Mouse (Mus musculus) hindbrain, embryonic 11.5 days (tissue): Measurements from ENCODE around the gene Itga8. TPM values are rescaled to one million over a fixed set of nuclear protein-coding genes. Genes with fewer than 3 reads are reported as not detected.

Experiments
- ATAC-seq: fragments of 200-750 bp; cut with Nextera tagmentation; 2 replicates; pipeline ENCODE4 v1.8.0; 2017; ENCODE audit warnings: mild to moderate bottlenecking, moderate TSS enrichment, moderate library complexity; ENCODE audit not compliant: low FRiP score
- DNase-seq: peaks from one replicate; pipeline ENCODE4 v3.0.0-alpha.2; 2015; ENCODE audit warnings: low spot score
- H3K27ac ChIP-seq: fragments of 300-500 bp; sonication (generic); 2 replicates; pipeline ENCODE4 v1.5.1; 2014; ENCODE audit warnings: mild to moderate bottlenecking, low read depth, low read length
- H3K27me3 ChIP-seq: fragments of 300-500 bp; sonication (generic); 2 replicates; pipeline ENCODE4 v1.6.1; 2014; ENCODE audit warnings: mild to moderate bottlenecking, low read length, moderate library complexity, mixed read lengths; ENCODE audit not compliant: control insufficient read depth, insufficient read depth
- H3K36me3 ChIP-seq: fragments of 300-500 bp; sonication (generic); 2 replicates; pipeline ENCODE4 v1.6.1; 2014; ENCODE audit warnings: mild to moderate bottlenecking, low read length, moderate library complexity, mixed read lengths; ENCODE audit not compliant: control insufficient read depth, insufficient read depth
- H3K4me1 ChIP-seq: fragments of 300-500 bp; sonication (generic); replicated peaks from 2 replicates; pipeline ENCODE4 v1.6.1; 2014; ENCODE audit warnings: low read length, mixed read lengths; ENCODE audit not compliant: control insufficient read depth, insufficient read depth
- H3K4me2 ChIP-seq: fragments of 300-500 bp; sonication (generic); replicated peaks from 2 replicates; pipeline ENCODE4 v1.6.1; 2014; ENCODE audit warnings: mild to moderate bottlenecking, low read depth, low read length
- H3K4me3 ChIP-seq: fragments of 300-500 bp; sonication (generic); 2 replicates; pipeline ENCODE4 v1.5.1; 2014; ENCODE audit warnings: low read depth, low read length
- H3K9ac ChIP-seq: fragments of 300-500 bp; sonication (generic); 2 replicates; pipeline ENCODE4 v1.6.1; 2014; ENCODE audit warnings: low read depth, low read length
- H3K9me3 ChIP-seq: fragments of 300-500 bp; sonication (generic); 2 replicates; pipeline ENCODE4 v1.6.1; 2016; ENCODE audit warnings: low read length; ENCODE audit not compliant: control insufficient read depth
- WGBS: fragments of 180-500 bp; shearing (Covaris S2); extraction: QIAGEN DNeasy Blood & Tissue Kit; methylation state at CpG from one replicate; pipeline ENCODE4 v1.1.7; 2014; 5-methylcytosine and 5-hydroxymethylcytosine counted together
- polyA plus RNA-seq: library from polyadenylated mRNA; unstranded; fragments of >200 nt; fragmentation: Nextera tagmentation; extraction: Ambion mirVana; gene quantifications from 2 replicates; pipeline ENCODE4 v1.2.1, GENCODE M21; 2014

Itga8 gene
- polyA plus RNA-seq, 1 experiment from 2014 or later = 3.4 TPM

- H3K36me3 ChIP-seq = no peaks in the 10 kb centered on the region
- H3K4me1 ChIP-seq = no peaks in the 10 kb centered on the region
- H3K9ac ChIP-seq = no peak overlapping the region
- no peak overlapping the region for H3K27ac ChIP-seq
- ATAC-seq (no peak), DNase-seq (no peak)
- H3K4me2 ChIP-seq = no peak overlapping the region
- 80% methylated on average over 7 of the region's 7 CpGs for WGBS
- no peak overlapping the region for H3K4me3 ChIP-seq
- no peaks in the 10 kb centered on the region for H3K9me3 ChIP-seq
- H3K27me3 ChIP-seq = no peaks in the 10 kb centered on the region
Observed at GRCm38 (mm10) chr2:12198699-12199098, 103.0 kb downstream of the Itga8 start.

GRCm38 (mm10) chr2:12198214-12198613, 103.5 kb downstream of the Itga8 start:
- Histone ChIP-seq H3K4me3 (no peak overlapping the region), H3K27me3 (no peaks in the 10 kb centered on the region), H3K9me3 (no peaks in the 10 kb centered on the region), H3K27ac (no peak overlapping the region), H3K9ac (no peak overlapping the region), H3K4me2 (no peak overlapping the region), H3K36me3 (no peaks in the 10 kb centered on the region), H3K4me1 (no peaks in the 10 kb centered on the region)
- no peak for ATAC-seq
- 90% methylated on average over 3 of the region's 3 CpGs for WGBS
- DNase-seq = no peak

- H3K4me3 ChIP-seq = no peak overlapping the region
- no peak for DNase-seq
- H3K27me3 ChIP-seq = no peaks in the 10 kb centered on the region
- H3K4me2 ChIP-seq = no peak overlapping the region
- no peak for ATAC-seq
- H3K9me3 ChIP-seq = no peaks in the 10 kb centered on the region
- H3K27ac ChIP-seq = no peak overlapping the region
- 97% methylated on average over 4 of the region's 4 CpGs for WGBS
- H3K9ac ChIP-seq = no peak overlapping the region
- H3K4me1 ChIP-seq = no peaks in the 10 kb centered on the region
- no peaks in the 10 kb centered on the region for H3K36me3 ChIP-seq
Observed at GRCm38 (mm10) chr2:12197711-12198110, 104.0 kb downstream of the Itga8 start.

GRCm38 (mm10) chr2:12189026-12189425, 112.7 kb downstream of the Itga8 start:
- 74% methylated on average over 6 of the region's 6 CpGs for WGBS
- H3K36me3 ChIP-seq = no peaks in the 10 kb centered on the region
- ATAC-seq (no peak), DNase-seq (no peak)
- no peaks in the 10 kb centered on the region for H3K27me3 ChIP-seq
- no peak overlapping the region for H3K27ac ChIP-seq
- H3K9ac ChIP-seq = no peak overlapping the region
- H3K4me3 ChIP-seq = no peak overlapping the region
- H3K4me2 ChIP-seq = no peak overlapping the region
- H3K9me3 ChIP-seq = no peaks in the 10 kb centered on the region
- no peaks in the 10 kb centered on the region for H3K4me1 ChIP-seq

GRCm38 (mm10) chr2:12187646-12188045, 114.1 kb downstream of the Itga8 start:
- 66% methylated on average over 5 of the region's 5 CpGs for WGBS

GRCm38 (mm10) chr2:12182402-12182948, 119.2 kb downstream of the Itga8 start:
- WGBS = 63% methylated on average over 8 of the region's 8 CpGs
- ATAC-seq = no peak
- Histone ChIP-seq H3K9ac (no peak overlapping the region), H3K36me3 (no peaks in the 10 kb centered on the region), H3K27me3 (no peaks in the 10 kb centered on the region), H3K4me2 (no peak overlapping the region), H3K4me3 (no peak overlapping the region), H3K4me1 (no peaks in the 10 kb centered on the region), H3K27ac (no peak overlapping the region), H3K9me3 (no peaks in the 10 kb centered on the region)
- no peak for DNase-seq

More at GRCm38 (mm10) chr2:12187646-12188045, 114.1 kb downstream of the Itga8 start:
- Histone ChIP-seq H3K4me2 (no peak overlapping the region), H3K27me3 (no peaks in the 10 kb centered on the region), H3K4me1 (no peaks in the 10 kb centered on the region), H3K27ac (no peak overlapping the region), H3K9me3 (no peaks in the 10 kb centered on the region), H3K4me3 (no peak overlapping the region), H3K9ac (no peak overlapping the region), H3K36me3 (no peaks in the 10 kb centered on the region)
- DNase-seq (no peak), ATAC-seq (no peak)

- no peaks in the 10 kb centered on the region for H3K36me3 ChIP-seq
- WGBS = 76% methylated on average over 2 of the region's 2 CpGs
Observed at GRCm38 (mm10) chr2:12180635-12181034, 121.1 kb downstream of the Itga8 start.

GRCm38 (mm10) chr2:12174722-12175427, 126.8 kb downstream of the Itga8 start:
- DNase-seq (no peak), ATAC-seq (no peak)
- Histone ChIP-seq H3K4me2 (no peak overlapping the region), H3K27me3 (no peaks in the 10 kb centered on the region), H3K27ac (no peak overlapping the region), H3K9me3 (no peaks in the 10 kb centered on the region), H3K9ac (no peak overlapping the region), H3K36me3 (no peaks in the 10 kb centered on the region), H3K4me3 (no peak overlapping the region), H3K4me1 (no peaks in the 10 kb centered on the region)
- 57% methylated on average over 7 of the region's 7 CpGs for WGBS

More at GRCm38 (mm10) chr2:12180635-12181034, 121.1 kb downstream of the Itga8 start:
- ATAC-seq = no peak
- Histone ChIP-seq H3K9ac (no peak overlapping the region), H3K27ac (no peak overlapping the region), H3K27me3 (no peaks in the 10 kb centered on the region), H3K4me1 (no peaks in the 10 kb centered on the region), H3K9me3 (no peaks in the 10 kb centered on the region), H3K4me3 (no peak overlapping the region), H3K4me2 (no peak overlapping the region)
- no peak for DNase-seq

GRCm38 (mm10) chr2:12170221-12170620, 131.5 kb downstream of the Itga8 start:
- no peak overlapping the region for H3K27ac ChIP-seq
- H3K9ac ChIP-seq = no peak overlapping the region
- DNase-seq = no peak
- no peak overlapping the region for H3K4me2 ChIP-seq
- H3K4me1 ChIP-seq = no peaks in the 10 kb centered on the region
- no peaks in the 10 kb centered on the region for H3K9me3 ChIP-seq
- ATAC-seq = no peak
- H3K4me3 ChIP-seq = no peak overlapping the region
- H3K36me3 ChIP-seq = no peaks in the 10 kb centered on the region
- H3K27me3 ChIP-seq = no peaks in the 10 kb centered on the region
